Mouse (Mus musculus): Measurements from ENCODE around the gene Ttc25. TPM values are rescaled to one million over a fixed set of nuclear protein-coding genes. Genes with fewer than 3 reads are reported as not detected.
"Not testable (repeated sequence)": the region's sequence is repeated elsewhere in the genome, so short reads cannot be mapped to it uniquely, and the experiment has no call there.

Ttc25 gene
- total RNA-seq, 2 experiments from 2014 or later, result 5.6 to 7.7 TPM

GRCm38 (mm10) chr11:100528375-100529165, 16.8 kb upstream of the Ttc25 start:
- no peak for DNase-seq

DNA sequence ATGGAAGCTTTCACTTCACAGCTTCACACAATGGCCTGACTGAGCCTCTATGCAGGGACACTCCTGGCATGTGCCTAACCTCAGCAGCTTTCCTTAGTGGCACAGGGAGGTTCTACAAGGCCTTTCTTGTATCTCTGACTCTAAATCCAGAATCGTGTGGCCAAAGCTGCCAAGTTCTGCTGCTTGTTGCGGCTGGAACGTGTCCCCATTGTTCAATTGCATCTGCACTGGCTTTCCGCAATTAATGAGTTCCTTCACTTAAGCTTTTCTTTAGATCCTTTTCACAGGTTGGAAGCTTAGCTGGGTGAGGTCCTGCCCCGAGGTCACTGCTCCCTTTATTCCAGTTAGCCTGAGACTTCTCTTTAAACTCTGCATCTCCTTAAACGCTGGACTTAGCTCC, 11.5 kb upstream of the Ttc25 start:
- no peak for DNase-seq

DNA sequence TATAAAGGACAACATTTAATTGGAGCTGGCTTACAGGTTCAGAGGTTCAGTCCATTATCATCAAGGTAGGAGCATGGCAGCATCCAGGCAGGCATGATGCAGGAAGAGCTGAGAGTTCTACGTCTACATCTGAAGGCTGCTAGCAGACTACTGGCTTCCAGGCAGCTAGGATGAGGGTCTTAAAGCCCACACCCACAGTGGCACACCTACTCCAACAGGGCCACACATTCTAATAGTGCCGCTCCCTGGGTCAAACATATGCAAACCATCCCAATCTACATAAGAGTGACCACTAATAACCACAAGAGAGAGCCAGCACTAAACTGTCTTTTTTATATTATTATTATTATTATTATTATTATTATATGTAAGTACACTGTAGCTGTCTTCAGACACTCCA, 11.0 kb upstream of the Ttc25 start:
- DNase-seq, result not testable (repeated sequence)

GRCm38 (mm10) chr11:100534821-100535220, 10.6 kb upstream of the Ttc25 start:
- DNase-seq, result not testable (repeated sequence)

DNA sequence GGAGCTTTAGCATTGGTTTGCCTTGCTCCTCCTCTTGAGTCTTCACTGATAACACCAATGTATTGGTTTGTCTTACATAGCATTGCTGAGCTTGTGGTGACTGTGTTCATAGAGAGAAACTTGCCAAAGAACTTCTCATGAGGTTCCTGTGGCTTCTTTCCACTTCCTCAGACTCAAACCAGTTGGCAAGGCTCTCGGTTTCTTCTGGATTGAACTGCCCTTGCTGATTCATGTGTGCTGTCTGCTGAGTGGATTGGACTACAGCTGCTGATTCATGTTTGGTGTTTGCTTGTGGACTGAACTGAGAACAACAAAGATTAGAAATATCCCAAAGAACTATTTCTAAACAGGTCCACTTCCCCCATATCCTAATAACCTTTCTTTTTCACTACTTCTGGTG, 9.4 kb upstream of the Ttc25 start:
- no peak for DNase-seq

GRCm38 (mm10) chr11:100536466-100536865, 8.9 kb upstream of the Ttc25 start:
- no peak for DNase-seq

DNA sequence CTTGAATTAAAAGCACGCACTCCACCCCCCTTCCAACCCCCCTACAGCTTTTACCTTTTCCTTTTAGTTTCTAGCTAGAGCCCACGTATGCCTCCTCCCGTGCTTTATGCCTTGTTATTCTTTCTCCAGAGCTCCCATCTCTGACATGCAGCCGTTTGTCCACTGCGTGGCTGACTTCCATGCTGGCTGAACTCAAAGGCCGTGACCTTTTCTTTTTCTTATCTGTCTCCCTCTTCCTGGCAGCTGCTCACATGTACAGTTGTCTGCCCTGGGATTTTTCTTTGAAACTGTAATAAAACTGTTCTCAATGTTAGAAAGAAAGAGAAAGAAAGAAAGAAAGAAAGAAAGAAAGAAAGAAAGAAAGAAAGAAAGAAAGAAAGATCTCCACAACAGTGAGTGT, 4.4 kb upstream of the Ttc25 start:
- peak; percentile 56 to 62 for DNase-seq

DNA sequence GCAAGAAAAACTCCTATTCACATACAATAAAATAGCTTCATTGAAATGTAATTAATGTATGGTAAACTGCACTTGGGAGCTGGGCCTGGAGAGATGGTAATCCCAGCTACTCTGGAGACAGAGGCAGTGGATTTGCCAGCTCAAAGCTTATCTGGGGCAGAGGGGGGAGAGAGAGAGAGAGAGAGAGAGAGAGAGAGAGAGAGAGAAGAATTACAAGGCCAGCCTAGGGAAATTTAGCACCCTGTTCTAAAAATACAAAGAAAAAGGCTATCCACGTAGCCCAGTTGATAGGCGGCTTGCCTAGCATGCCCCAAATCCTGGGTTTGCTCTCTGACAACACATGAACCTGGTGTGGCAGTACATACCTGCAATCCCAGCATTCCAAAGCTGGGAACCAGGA, 3.8 kb upstream of the Ttc25 start:
- DNase-seq, result no peak

DNA sequence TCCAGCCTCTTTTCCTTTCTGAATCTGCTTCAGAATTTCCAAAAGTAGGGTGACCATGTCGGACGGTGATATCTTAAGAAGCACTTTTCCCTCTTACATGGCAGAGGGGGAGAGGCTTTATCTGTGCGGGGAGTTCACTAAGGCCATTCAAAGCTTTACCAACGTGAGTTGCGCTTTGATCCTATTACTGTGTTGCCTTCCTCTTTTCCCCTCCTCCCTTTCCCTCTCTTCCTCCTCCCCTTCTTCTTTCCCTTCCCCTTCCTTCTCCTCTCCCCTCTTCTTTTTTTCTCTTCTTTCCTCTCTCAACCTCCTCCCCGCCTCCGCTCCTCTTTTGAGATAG, 309 bp downstream of the Ttc25 start:
- DNase-seq, result no peak

DNA sequence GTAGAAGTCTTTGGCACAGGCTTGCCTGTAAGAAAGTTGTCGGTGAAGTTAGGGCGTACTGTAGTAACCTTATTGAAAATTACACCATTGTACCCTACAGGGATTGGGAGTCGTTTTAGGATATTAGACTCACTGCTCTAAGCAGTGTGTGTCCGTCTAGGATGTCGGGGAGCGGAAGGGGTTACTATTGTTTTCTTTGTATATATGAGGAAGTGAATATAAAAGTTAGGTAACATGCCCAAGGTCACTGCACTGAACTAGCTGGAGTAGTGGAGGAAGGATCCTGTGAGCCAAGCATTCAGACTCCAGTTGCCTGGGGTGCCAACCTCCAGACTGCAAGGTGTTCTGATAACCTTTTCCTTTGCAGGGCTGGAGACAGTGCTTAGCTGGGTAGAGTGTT, 1.5 kb downstream of the Ttc25 start:
- no peak for DNase-seq

DNA sequence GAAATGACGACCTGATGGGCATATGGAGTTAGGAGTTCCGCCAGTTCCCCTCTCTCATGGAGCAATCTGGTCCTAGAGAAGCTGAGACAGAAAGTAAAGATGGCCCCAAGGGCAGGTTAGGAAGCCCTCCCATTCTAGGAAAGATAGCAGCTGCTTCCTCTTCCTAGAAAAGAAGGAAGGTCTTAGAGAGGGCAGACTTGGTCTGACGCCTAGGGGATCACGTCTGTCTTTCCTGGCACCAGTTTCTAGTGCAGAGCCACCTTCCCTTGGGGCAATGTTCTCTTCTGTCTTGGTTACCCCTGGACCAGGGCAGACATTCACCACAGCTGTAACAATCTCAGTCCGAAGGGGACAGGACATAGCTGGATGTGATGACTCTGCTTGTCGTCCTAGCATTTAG, 2.7 kb downstream of the Ttc25 start:
- no peak for DNase-seq

- DNase-seq, result no peak
Measured at GRCm38 (mm10) chr11:100549466-100549865, 4.1 kb downstream of the Ttc25 start.

DNA sequence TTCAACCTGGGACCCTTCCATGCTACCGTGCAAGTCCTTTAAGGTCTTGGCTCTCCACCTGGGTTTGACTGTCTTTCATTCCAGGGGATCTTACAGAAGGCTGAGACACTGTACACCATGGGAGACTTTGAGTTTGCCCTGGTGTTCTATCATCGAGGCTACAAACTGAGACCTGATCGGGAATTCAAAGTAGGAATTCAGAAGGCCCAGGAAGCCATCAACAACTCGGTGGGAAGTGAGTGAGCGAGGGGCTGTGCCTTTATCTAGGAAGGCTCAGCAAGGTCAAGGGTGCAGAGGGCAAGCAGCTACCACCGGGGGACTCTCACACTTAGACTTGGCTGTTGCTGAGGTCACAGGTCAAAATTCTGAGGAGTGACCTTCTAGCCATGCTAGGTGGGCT, 4.7 kb downstream of the Ttc25 start:
- no peak for DNase-seq

GRCm38 (mm10) chr11:100552842-100553241, 7.4 kb downstream of the Ttc25 start:
- DNase-seq, result peak in 1 of 2 experiments; percentile 47

DNA sequence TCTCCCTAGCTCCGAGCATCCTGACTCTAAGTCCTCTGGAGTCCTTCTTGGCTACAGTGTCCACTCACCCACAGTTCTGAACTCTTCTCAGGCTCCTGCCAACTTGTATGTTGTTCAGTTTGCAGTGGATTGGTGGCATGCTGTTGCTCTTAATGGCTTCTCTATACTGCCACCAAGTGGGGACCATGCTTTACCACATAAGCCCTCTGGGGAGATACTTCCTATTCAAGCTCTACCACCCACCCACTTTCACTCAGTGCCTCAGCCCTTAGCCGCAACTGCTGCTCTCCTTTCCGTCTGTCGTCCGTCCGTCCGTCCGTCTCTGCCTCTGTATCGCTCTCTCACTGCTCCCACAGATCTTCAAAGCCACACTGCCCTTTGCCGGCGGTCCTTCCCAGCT, 10.2 kb downstream of the Ttc25 start:
- peak; percentile 65 to 77 for DNase-seq

- no peak for DNase-seq
Measured at GRCm38 (mm10) chr11:100557563-100557962, 12.2 kb downstream of the Ttc25 start.

DNA sequence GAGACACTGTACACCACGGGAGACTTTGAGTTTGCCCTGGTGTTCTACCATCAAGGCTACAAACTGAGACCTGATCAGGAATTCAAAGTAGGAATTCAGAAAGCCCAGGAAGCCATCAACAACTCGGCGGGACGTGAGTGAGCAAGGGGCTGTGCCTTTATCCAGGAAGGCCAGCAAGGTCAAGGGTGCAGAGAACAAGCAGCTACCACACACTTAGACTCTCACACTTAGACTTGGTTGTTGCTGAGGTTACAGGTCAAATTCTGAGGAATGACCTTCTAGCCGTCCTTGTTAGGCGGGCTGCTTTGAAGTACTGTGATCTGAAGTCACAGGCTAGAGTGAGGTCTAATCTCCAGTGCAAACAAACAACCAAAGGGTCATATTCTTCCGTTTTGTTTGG, 14.1 kb downstream of the Ttc25 start:
- no peak for DNase-seq

- no peak for DNase-seq
Measured at GRCm38 (mm10) chr11:100561748-100562147, 16.3 kb downstream of the Ttc25 start.

DNA sequence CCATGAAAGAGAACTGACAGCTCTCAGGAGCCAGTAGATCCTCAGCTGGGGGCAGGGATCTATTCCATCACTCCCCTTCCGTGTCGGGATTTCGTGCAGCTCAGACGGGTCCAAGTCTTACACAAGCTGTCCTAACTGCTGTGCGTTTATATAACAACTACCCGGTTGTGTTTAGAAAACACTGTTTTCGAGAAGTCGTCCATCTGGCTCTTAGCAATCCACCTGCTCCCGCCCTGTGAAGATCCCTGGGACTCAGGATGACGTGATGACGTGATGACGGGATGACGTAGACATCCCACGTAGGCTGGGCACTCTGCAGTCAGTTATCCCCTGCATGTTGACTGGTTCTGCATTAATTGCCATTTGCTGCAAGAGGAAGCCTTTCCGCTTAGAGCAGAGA, 18.9 kb downstream of the Ttc25 start:
- DNase-seq, result no peak

- no peak for DNase-seq
Measured at GRCm38 (mm10) chr11:100564703-100565102, 19.3 kb downstream of the Ttc25 start.

DNA sequence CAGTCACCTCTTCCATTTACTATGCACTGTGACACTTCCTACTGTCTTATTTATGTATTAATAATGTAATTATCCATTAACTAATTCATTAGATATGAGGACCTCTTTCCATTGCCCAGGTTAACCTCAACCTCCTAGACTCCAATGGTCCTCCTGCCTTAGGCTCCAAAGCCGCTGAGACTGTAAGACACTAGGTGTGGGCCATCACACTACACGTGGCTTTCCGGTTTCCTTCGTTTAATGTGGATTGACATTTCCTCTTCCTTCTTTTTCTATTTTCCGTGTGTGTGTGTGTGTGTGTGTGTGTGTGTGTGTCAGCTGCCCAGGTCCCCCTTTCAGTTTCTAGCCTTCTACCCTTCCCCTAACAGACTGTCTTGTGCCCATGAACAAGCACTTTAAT, 21.8 kb downstream of the Ttc25 start:
- no peak for DNase-seq

DNA sequence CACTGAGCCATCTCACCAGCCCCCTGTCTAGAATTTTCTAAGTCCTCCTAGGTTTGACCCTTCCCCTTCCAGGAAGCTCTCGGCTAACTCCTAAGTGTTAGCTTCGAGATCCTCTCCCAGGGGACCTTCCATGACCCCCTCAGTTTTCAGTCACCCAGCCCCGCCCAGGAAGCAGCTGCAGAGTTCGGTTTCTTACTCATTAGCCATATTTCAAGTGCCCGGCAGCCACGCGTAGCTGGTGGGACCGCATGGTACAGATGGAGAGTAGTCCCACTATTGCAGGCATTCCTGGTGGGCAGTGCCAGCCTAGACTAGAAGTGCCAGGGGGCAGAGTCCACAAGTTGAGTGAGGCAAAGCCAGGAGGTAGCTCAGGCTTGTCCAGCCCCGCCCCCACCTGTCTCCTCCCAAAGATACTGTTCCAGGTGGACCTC, 22.4 kb downstream of the Ttc25 start:
- peak in 1 of 2 experiments; percentile 52 for DNase-seq

- DNase-seq, result no peak
Measured at GRCm38 (mm10) chr11:100568692-100569091, 23.3 kb downstream of the Ttc25 start.

- DNase-seq, result peak; percentile 88 to 89
Measured at GRCm38 (mm10) chr11:100569789-100570188, 24.4 kb downstream of the Ttc25 start.
